Mouse (Mus musculus): ENCODE data around the gene Lmf2.

DNA sequence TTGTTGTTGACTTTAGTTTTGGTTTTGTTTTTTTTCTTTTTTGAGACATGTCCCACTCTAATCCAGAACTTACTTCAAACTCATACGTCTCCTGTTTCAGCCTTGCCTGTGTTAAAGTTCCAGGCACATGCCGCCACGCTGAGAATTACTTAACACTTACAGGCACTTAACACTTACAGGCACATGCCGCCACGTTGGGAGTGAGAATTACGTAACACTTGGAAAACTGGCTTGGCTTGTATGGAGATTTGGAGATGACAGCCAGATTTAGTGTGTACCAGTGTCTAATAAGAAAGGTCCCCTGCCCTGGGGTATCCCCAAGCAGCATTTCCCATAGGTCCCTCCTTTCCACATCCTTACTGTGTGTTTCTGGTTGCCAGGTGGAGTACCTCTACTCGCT lies 7.6 kb upstream of the Lmf2 start:
- TF ChIP-seq POLR2A (IDR thresholded peaks at IDR 0.05; ENCODE audit: borderline replicate concordance, extremely low read depth, insufficient read depth, insufficient read length, poor library complexity, severe bottlenecking) (no peak), CTCF (IDR thresholded peaks at IDR 0.05; ENCODE audit: borderline replicate concordance, extremely low read depth, insufficient read depth, insufficient read length) (no peak)

Data from brain, embryonic 14.5 days (tissue).